Mouse (Mus musculus): ENCODE measurements around the gene Clasp1. TPM values are rescaled to one million over a fixed set of nuclear protein-coding genes. Genes with fewer than 3 reads are reported as not detected.
"Not testable (repeated sequence)": the region's sequence is repeated elsewhere in the genome, so short reads cannot be mapped to it uniquely, and the experiment has no call there.

Clasp1 gene
- total RNA-seq, 2 experiments from 2014 or later: 57.6 to 101 TPM

- no peak for ATAC-seq (replicated peaks; ENCODE audit: low FRiP score, low TSS enrichment, poor library complexity, severe bottlenecking)
Observed at GRCm38 (mm10) chr1:118548769-118549168, 159.9 kb downstream of the Clasp1 start.

DNA sequence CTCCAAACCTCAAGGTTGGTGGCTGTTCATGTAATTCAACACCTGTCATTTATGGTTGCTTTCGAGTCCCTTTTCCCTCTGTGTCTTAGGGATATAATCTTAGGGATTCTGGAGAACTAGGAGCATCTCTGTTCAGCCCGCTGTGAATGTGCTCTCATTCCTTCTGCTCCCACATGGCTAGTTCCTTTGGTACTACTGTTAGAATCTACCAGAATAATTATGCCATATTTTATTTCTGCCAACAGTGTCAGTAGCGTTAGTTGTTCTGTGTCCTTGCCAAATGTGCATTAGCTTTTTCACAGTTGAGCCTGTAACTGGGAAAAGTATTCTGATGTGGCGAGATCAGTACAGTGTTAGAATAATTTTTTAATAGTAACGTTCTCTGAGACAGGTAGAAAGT is 162.3 kb downstream of the Clasp1 start:
- no peak for ATAC-seq (replicated peaks; ENCODE audit: low FRiP score, low TSS enrichment, poor library complexity, severe bottlenecking)

GRCm38 (mm10) chr1:118552071-118552470 is 163.2 kb downstream of the Clasp1 start:
- no peak for ATAC-seq (replicated peaks; ENCODE audit: low FRiP score, low TSS enrichment, poor library complexity, severe bottlenecking)

GRCm38 (mm10) chr1:118553045-118553444 is 164.2 kb downstream of the Clasp1 start:
- ATAC-seq (replicated peaks; ENCODE audit: low FRiP score, low TSS enrichment, poor library complexity, severe bottlenecking): no peak

GRCm38 (mm10) chr1:118553451-118553850 is 164.6 kb downstream of the Clasp1 start:
- no peak for ATAC-seq (replicated peaks; ENCODE audit: low FRiP score, low TSS enrichment, poor library complexity, severe bottlenecking)

DNA sequence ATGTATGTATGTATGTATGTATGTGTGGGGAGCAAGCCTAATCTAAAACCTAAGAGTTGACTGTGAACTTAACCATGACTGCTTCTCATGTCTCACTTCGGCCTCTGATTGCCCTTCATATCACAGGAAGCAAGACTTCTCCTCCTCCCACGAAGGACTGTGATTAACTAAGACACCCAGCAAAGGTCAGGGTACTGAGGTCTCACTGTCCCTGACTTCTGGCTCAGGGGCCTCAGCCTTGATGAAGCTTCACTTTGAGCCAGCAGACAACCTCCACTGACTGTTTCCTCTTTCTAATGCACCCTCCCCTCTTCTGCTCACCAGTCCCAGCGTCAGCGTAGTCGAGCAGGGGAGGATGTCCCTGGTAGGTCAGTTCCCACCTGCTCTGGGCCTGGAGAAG is 166.1 kb downstream of the Clasp1 start:
- no peak for ATAC-seq (replicated peaks; ENCODE audit: low FRiP score, low TSS enrichment, poor library complexity, severe bottlenecking)

DNA sequence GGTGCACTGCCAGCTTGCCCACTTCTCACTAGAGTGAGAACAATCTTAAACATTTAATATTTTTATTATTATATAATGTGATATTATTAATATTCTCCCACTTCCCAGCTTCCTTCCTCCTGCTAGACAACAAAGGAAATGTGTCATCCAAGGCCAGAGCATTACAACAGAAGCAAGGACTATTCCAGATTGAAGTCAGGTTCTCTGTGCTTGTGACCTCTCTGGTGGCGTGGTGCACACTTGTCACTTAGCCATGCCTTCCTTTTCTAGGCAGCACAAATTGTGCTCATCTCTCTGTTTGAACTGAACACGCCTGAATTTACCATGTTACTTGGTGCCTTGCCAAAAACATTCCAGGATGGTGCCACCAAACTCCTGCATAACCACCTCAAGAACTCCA is 170.9 kb downstream of the Clasp1 start:
- ATAC-seq (replicated peaks; ENCODE audit: low FRiP score, low TSS enrichment, poor library complexity, severe bottlenecking): no peak

DNA sequence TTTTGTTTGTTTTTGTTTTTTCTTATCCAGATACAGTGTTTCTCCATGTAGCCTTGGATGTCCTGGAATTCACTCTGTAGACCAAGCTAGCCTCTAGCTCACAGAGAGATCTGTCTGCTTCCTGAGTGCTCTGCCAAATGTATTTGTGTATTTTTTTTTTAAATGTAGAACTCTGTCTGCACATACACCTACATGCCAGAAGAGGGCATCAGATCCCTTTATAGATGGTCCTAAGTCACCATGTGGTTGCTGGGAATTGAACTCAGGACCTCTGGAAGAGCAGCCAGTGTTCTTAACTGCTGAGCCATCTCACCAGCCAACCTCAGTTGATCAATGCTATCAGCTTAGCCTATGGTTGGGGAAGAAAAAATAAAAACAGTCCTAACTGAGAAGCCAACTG is 175.7 kb downstream of the Clasp1 start:
- ATAC-seq (replicated peaks; ENCODE audit: low FRiP score, low TSS enrichment, poor library complexity, severe bottlenecking): no peak

DNA sequence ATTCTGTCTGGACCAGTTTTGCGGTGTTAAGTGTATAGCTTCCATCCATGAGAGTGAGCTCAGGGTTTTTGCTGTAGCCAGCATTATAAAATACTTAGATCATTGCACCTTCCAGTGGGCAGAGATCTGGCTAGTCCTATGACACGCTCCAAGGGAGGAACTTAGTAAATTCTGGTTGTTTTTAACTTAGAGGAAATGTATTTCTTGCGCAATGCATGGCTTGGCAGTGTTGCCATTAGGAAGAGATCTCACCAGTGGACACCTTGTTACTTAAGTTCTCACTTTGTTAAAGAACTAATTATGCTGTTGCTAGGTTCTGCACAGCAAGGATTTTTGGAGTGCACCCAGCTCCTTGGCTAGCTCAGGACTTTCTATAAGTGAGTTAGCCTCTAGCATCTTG is 178.8 kb downstream of the Clasp1 start:
- ATAC-seq (replicated peaks; ENCODE audit: low FRiP score, low TSS enrichment, poor library complexity, severe bottlenecking): no peak

DNA sequence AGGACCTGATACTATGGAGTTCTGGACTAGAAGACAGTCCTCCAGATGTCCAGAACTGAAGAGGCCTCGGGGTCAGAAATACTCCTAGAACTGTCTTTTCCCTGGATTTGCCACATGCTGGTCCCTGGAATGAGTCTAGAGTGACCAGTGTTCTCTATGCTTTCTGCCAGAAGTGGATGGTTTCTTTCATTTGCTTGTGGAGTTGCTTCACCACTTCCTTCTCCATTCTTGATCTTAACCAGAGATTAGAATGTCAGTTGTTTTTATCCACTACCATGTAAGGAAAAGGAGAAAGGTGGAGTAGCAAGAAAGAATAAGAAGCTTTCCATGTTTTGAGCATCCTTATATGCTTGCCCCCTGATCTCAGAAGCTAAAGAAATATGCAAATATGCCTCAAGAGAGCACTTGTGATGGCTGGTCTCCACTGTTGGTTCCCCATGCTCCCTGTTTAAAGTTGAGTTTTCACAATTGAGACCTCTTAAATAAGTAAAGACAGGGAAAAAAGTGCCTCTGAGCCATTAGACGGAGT is 191.4 kb downstream of the Clasp1 start:
- ATAC-seq (replicated peaks; ENCODE audit: low FRiP score, low TSS enrichment, poor library complexity, severe bottlenecking): no peak

DNA sequence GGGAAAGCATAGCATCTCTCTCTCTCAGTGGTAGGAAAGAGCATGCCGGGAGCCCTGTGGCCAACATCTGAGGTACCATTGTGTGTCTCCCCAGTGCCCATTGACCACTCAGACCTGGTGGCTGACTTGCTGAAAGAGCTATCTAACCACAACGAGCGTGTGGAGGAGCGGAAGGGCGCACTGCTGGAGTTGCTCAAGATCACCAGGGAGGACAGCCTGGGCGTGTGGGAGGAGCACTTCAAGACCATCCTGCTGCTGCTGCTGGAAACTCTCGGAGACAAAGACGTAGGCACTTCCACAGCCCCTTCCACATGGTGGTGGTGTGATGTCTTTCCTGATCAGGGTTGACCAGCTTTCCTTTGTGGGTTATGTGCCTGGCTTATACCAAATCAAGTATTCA is 192.3 kb downstream of the Clasp1 start:
- ATAC-seq (replicated peaks; ENCODE audit: low FRiP score, low TSS enrichment, poor library complexity, severe bottlenecking): no peak

- ATAC-seq (replicated peaks; ENCODE audit: low FRiP score, low TSS enrichment, poor library complexity, severe bottlenecking): no peak
Observed at GRCm38 (mm10) chr1:118589721-118590120, 200.9 kb downstream of the Clasp1 start.

GRCm38 (mm10) chr1:118592933-118593332 is 204.1 kb downstream of the Clasp1 start:
- no peak for ATAC-seq (replicated peaks; ENCODE audit: low FRiP score, low TSS enrichment, poor library complexity, severe bottlenecking)

DNA sequence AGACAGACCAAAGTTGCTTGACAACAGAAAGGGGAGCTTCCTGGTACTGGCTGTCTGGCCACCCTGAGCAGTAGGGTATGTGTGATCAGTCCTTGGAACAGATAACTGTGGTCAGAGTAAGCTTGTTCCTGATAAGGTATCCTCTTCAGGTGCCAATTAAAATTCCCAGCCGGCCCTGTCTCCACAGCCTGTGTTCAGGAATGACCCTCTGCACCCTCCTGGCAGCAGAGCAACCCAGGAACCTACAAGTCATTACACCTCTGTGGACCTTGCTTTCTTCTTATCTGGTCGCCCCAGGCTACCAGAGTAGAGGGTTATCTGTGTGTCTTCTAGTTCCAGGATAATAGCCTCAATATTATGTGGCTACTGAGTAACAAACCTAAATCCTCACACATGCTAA is 206.5 kb downstream of the Clasp1 start:
- peak; percentile 93 for ATAC-seq (replicated peaks; ENCODE audit: low FRiP score, low TSS enrichment, poor library complexity, severe bottlenecking)

GRCm38 (mm10) chr1:118597475-118598213 is 208.8 kb downstream of the Clasp1 start:
- no peak for ATAC-seq (replicated peaks; ENCODE audit: low FRiP score, low TSS enrichment, poor library complexity, severe bottlenecking)

DNA sequence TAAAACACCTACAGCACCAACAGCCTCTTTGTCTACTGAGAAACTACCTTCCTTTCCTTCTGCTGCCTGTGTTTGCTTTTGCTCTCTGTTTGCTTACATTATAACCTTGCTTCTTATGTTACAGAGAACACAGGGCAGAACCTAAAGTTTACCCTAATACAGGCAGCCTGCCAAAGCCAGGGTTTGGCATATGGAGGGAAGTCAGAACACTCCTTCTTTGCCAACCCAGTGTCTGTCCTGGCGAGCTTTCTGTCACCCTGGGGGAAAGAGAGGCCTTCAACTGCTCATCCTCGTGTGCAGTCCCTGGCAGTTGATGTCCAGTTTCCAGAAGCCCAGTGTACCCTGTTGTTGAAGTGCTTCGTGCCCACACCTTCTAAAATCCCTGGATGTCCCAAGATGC is 209.5 kb downstream of the Clasp1 start:
- ATAC-seq (replicated peaks; ENCODE audit: low FRiP score, low TSS enrichment, poor library complexity, severe bottlenecking): no peak

- no peak for ATAC-seq (replicated peaks; ENCODE audit: low FRiP score, low TSS enrichment, poor library complexity, severe bottlenecking)
Observed at GRCm38 (mm10) chr1:118613631-118614183, 224.8 kb downstream of the Clasp1 start.

GRCm38 (mm10) chr1:118621055-118621454 is 232.2 kb downstream of the Clasp1 start:
- not testable (repeated sequence) for ATAC-seq (replicated peaks; ENCODE audit: low FRiP score, low TSS enrichment, poor library complexity, severe bottlenecking)

DNA sequence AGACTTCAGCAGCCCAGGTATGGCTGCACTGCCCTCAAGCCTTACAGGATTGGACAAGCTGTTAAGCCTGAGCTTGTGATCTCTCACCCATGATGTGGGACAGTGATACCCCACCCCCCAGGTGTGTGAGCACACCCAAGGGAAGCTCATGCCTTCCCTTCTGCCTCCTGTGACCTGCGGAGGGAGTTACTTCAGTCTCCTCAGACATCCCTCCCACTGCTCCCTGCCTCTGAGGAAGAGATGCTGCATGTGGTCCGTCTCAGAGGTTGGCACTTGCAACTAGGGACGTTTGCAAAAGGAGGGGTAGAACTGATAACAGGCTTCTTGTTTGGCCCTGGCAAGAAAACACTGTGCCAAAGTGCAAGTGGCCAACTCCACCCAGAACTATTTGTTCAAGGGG is 234.0 kb downstream of the Clasp1 start:
- ATAC-seq (replicated peaks; ENCODE audit: low FRiP score, low TSS enrichment, poor library complexity, severe bottlenecking): no peak

GRCm38 (mm10) chr1:118625461-118625860 is 236.6 kb downstream of the Clasp1 start:
- ATAC-seq (replicated peaks; ENCODE audit: low FRiP score, low TSS enrichment, poor library complexity, severe bottlenecking): no peak

- no peak for ATAC-seq (replicated peaks; ENCODE audit: low FRiP score, low TSS enrichment, poor library complexity, severe bottlenecking)
Observed at GRCm38 (mm10) chr1:118625921-118626320, 237.1 kb downstream of the Clasp1 start.

All from megakaryocyte-erythroid progenitor cell, adult 5-6 weeks (primary cell).